Mouse (Mus musculus) embryonic stem cell, embryonic (primary cell): ENCODE measurements around the gene Rab14.

Source experiments
- CTCF ChIA-PET, 4 experiments: fragments of 300-600 bp in 2 of 4; fragments of 350-600 bp in 2 of 4; sonication (Branson Sonifier 250); formaldehyde crosslinking; loops; one replicate each; lab custom pipeline; 2022; ENCODE audit warnings: inconsistent platforms in 2 of 4; lab: Charles Lee
- POLR2A ChIA-PET, 4 experiments: fragments of 300-600 bp in 2 of 4; fragments of 350-600 bp in 2 of 4; sonication (Branson Sonifier 250); formaldehyde crosslinking; loops; one replicate each; lab custom pipeline; 2022; ENCODE audit warnings: antibody characterized with exemption in 4 of 4, inconsistent platforms in 1 of 4; lab: Charles Lee

The Rab14 gene

GRCm38 (mm10) chr2:35133891-35134290 is 67.0 kb downstream of the Rab14 start:
- POLR2A ChIA-PET: interaction anchor here in 2 of 4 experiments (2.7 to 3.8 kb wide), 3 partner anchors 16 to 363 kb away, joined by 7 to 44 read pairs (median 27); partner anchors contain the start of genes Cntrl (in 1 of the 2) and Hspa5 (in 1 of the 2)
- CTCF ChIA-PET: no interaction called here

GRCm38 (mm10) chr2:35132662-35133055 is 68.3 kb downstream of the Rab14 start:
- ChIA-PET CTCF (interaction anchor here in 3 of 4 experiments (0.6 to 2.0 kb wide), 4 partner anchors 21 to 265 kb away, joined by 3 to 9 read pairs (median 6); partner anchors contain the start of genes Cntrl (in 2 of the 3) and 4930402F06Rik (in 1 of the 3)), POLR2A (interaction anchor here (0.7 to 3.8 kb wide), 49 partner anchors 9 to 461 kb away, joined by 3 to 44 read pairs (median 4); partner anchors contain the start of genes Cntrl (in 4 of the 4), Hspa5 (in 3 of the 4), Rabepk (in 2 of the 4) and Fbxw2 (in 1 of the 4))

GRCm38 (mm10) chr2:35131991-35132661 is 68.8 kb downstream of the Rab14 start:
- ChIA-PET CTCF (interaction anchor here in 2 of 4 experiments (0.6 to 2.0 kb wide), 4 partner anchors 23 to 1233 kb away, joined by 3 to 9 read pairs (median 6); partner anchors contain the start of genes Cntrl (in 2 of the 2) and 4930402F06Rik (in 1 of the 2)), POLR2A (interaction anchor here (0.5 to 3.8 kb wide), 64 partner anchors 9 to 973 kb away, joined by 3 to 44 read pairs (median 4); partner anchors contain the start of genes Cntrl (in 4 of the 4), Hspa5 (in 3 of the 4), Rabepk (in 2 of the 4) and Fbxw2 (in 1 of the 4))

DNA sequence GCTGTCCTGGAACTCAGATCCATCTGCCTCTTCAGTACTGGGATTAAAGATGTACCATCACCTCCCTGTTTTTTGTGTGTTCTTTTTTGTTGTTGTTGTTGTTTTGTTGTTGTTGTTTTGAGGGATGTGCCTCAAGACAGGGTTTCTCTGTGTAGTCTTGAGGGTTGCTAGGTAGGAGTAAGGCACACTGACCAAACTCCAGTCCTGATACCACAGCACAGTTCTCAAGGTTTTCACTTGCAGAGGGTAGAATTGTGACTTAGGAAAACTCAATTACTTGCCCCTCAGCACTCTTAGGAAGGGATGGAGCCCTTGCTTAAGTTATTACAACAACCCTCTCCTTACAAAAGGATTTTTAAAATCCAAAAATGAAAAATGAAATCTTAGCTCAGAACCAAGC is 69.4 kb downstream of the Rab14 start:
- POLR2A ChIA-PET: interaction anchor here (0.5 to 3.8 kb wide), 55 partner anchors 8 to 973 kb away, joined by 3 to 44 read pairs (median 4); partner anchors contain the start of genes Cntrl (in 4 of the 4), Hspa5 (in 2 of the 4), Rabepk (in 2 of the 4) and Fbxw2 (in 1 of the 4)
- CTCF ChIA-PET: interaction anchor here in 2 of 4 experiments (0.6 to 2.0 kb wide), 4 partner anchors 22 to 1233 kb away, joined by 3 to 9 read pairs (median 6); partner anchors contain the start of genes Cntrl (in 2 of the 2) and 4930402F06Rik (in 1 of the 2)
